Mouse (Mus musculus) monocyte, adult 2 months (primary cell): ENCODE measurements around the gene Gata5.
A peak's percentile ranks its signal among the peaks of the same experiment; 100 is the strongest.

Experiments used
- DNase-seq, 2 experiments: peaks; one replicate each; pipeline ENCODE4 v3.0.0; 2022; ENCODE audit warnings: low spot score in 2 of 2, low read depth in 1 of 2

Gene Gata5

DNA sequence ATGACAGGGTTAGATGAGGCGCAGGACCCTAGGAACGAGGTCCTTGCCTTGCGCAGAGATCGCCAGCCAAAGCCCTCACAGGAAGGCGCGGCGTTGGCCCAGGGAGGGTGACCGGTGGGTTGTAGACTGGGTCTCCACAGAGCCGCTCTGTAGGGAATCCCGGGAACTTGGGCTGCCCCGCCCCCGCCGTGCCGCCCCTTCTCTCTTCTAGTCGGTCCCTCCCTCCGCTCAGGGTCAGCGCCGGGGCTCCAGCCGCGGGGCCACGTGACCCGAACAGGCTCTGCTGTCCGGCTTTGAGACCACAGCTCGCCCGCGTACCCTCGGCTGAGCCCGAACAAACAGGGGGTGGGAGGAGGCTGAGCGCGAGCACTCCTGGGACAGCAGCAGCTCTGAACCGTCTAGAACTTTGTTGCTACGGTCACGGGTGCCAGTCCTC lies at the start of gene Gata5:
Gene Gata5, minus strand, starts transcription at position 149 of the 436 bp plus-strand sequence.
- no peak for DNase-seq

DNA sequence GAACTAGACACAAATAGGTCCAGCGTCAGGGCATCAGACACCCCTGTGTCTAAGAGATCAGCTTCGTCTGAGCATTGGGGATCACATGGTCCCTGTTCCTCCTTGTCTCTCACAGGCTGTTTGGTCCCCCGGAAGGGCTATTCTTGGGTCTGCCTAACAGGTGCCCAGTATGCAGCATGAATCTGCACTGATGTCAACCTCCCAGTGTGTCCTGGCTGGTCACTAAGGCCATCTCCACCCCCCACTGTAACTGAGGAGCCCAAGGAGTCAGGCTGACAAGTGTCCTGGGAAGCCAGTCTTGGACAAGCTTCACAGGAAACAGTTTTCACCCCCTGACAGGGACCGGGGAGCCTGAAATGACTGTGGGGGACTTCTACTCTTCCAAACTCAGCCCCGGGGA lies 42.2 kb upstream of the Gata5 start:
- no peak for DNase-seq

DNA sequence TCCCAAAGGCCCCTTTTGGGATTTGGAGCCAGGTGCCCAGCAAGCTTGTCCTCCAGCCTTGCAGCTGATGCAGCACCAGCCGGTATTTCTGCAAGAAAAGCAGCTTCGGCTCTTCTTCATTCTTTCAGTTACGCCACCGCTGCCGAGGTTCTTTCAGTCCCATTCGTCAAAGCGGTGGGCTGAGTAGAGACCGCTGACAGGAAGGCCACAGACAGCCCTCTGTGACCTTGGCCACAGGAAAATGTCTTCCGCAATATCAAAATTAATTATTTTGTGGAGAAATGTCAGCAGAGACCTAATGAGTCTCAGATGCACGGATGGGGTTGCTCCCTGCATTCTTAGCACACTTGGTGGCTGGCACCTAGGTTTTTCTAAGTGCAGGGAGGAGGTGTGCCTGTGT lies 38.8 kb upstream of the Gata5 start:
- DNase-seq: no peak

DNA sequence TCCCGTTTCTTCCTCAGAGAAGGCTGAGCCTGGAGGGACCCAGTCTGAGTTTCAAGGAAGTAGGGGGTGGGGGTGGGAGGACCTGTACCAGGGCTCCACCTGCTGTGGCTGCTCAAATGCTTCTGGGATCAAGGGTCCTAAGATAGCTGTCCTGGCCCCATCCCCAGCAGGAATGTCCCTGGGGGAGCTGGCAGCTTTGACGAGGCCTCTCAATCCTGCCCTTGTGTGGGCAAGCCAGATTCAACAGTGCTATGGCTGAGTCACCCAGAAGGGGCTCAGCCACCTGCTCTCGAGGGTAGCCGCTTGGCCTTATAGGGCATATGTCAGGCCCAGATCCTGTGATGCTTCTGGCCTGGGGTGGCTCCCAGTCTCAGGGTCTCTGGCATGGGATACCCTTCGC lies 33.9 kb upstream of the Gata5 start:
- DNase-seq: no peak

DNA sequence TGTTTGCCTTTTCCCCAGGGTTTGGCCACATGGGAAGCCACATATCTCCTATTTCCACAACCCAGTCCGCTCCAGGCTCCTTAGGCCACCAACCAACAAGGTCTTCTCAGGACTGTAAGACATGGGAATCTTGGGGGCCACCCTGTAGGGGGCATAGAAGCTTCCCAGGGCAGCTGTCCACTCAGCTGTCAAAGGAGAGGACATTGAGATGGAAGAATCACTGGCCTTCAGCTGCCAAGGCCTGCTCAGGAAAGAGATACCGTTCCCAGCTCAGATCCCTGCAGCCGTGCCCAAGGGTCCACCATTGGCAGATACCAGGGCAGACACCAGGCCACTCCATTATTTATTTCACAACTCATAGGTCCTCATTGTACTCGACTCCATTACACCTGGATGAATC lies 32.9 kb upstream of the Gata5 start:
- no peak for DNase-seq

DNA sequence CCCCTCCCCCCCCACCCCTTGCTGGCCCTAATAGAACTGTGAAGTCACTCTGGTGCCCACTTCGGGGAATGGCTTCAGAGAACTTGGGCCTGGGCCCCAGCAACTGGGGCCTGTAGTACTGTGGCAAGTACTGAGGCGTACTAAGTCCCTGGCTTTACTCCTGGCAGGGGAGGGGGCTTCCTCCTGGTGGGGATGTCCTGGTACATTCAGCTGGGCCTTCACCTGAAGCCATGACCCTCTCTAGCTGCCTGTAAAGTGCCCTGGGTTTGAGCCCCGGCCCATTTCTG lies 28.9 kb upstream of the Gata5 start:
- no peak for DNase-seq

DNA sequence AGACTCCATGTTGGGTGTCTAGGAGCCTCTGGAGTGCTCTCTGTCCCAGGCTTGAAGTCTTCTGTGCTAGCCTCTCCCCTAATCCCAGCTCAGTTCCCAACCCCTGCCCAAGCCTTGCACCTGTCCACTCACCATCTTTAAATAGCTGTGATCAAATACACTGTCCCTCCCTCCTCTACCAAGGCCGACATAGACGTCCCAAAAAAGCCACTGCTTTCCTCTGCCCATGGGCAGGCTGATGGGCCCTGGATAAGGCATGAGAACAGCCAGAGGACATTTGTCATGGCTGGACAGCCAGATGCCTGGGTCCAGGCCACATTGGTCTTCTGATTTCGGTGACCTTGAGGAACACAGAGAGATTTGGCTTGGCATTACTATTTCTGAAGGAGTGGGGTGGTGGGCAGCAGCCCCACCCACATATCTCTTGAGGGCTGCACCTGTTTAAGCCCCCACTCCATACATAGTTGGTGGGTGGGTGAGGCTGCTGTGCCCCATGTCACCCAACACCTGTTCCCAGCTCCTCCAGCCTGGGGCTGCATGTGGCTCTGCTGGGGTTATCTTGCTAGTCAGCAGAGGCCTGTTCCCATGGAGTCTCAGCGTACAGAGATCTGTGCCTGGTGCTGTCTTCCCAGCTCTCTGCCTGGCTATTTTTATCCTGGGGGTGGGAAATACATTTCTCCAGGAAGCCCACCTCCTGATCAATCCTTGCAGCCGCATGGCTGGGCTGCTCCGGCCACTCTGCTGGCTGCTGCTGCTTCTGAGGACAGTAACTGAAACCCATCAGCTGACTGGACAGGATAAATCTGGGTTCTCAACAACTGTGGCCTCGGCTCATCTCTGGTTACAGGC lies 28.3 kb upstream of the Gata5 start:
- DNase-seq: no peak

DNA sequence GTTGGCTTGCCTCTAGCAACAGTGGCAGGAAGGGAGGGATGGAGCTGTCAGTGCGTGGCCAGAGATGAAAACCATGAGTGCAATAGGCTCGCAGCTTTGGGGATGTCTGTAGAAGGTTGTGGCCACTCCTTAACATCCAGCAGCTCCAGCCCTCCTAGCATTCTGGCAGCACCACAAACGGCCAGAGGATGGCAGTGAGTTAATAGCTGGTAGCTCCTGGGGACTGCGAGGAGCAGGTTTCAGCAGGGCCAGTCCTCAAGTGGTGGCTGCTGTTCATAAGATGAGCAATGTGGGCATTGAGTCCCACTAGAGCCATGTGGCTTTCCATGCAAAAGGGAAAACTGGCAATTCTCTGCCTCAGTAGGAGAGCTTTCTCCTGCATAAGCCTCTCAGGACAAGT lies 24.6 kb upstream of the Gata5 start:
- DNase-seq: no peak

DNA sequence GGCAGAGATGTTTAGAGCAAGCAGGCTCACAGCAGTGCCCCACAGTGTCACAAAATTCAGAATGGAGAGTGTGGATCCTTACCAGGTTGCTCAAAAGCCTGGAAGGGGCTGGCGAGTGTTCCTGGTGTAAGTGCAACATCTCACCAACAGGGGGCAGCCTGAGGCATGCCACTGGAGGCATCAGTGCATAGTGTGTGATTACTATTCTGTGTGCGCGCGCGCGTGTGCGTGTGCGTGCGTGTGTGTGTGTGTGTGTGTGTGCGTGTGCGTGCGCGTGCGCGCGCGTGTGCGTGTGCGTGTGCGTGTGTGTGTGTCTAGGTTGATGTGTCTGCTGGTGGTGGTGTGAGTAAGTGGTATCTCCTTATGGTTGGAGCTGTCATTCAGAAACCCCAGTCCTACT lies 18.8 kb upstream of the Gata5 start:
- DNase-seq: no peak

DNA sequence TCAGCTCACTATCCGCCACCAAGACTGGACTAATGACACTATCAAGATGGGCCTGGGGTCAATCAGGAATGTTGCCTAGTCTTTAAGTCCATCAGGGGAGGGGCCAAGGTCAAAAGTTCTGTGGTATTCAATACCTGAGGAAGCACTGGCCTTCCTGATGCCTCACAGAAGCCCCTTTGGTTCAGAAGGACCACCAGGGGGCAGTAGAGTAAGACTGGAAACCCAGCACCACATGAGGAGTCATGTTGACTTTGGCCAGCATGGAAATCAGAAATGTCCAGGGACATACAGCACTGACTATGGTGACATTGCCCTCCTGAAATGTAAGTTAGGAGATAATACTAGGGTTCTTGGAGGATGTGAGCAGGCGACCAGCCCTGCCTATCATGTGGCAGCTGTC lies 16.2 kb upstream of the Gata5 start:
- DNase-seq: no peak

DNA sequence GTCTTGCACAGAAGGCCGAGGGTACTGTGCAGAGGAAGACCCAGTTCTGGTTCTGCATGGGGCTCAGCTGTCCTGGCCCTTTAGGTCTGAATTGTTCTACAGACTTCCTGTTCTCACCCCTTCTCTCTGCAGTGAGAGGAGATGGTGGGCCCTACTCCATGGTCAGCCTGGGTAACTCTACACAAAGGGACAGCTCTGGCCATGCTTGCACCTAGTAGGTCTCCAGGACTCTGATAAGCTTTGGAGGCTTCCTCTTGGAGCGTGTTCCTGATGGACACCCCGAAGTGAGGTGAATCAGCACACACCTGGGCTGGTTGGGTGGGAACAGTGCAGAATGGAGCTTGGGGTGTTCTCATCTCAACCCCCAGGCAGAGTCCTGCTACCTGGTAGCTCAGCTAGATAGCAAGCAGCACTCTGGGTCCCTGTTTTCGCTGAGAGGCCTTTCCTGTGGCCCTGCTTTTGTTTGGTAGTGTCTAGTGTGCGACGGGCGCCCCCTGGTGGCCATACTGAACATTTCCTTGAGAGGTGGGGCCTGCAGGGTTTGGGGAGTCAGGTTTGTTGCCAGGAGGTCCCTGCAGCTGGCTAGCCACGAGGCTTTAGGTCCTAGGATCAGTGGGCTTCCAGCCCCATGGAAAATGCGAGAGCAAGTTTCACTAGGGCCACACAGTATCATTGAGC lies 12.5 kb upstream of the Gata5 start:
- peak; percentile 12 to 51 for DNase-seq

DNA sequence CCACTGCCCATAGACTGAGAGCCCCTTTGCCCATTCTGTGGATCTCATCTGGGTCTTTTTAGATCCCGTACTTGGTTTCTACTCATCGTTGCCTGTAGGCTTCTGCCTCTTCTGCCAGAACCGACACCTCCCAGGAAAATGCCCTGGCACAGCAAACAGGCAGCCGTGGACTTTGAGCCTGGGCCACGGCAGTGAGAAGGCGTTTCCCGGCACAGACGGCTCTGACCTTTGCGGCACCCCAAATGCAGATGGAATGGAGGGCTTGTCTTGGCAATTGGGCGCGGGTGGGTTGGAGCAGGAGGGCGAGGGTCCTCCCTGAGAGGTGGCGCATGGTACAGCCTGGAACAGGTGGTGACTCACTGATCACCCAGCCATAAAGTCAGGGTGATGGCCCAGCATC lies 8.6 kb upstream of the Gata5 start:
- no peak for DNase-seq

DNA sequence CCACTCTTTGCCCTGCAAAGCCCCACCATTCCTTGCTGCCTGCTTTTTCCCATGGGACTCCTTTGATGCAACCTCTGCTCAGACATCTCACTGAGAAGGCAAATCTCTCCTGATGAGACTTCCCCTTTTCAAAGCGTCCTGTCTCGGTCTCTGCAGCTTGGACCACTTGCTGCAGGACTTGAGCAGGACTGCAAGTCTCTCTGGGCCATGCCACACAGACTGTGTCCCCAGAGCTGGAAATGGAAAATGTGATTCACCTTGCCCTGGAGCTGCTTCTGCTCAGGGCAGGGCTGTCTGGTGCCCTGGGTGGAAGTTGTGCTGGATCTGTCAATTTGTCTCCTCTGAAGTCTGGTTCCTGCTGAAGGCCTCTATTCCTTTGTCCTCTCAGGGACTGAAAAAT lies 7.7 kb upstream of the Gata5 start:
- DNase-seq: no peak

DNA sequence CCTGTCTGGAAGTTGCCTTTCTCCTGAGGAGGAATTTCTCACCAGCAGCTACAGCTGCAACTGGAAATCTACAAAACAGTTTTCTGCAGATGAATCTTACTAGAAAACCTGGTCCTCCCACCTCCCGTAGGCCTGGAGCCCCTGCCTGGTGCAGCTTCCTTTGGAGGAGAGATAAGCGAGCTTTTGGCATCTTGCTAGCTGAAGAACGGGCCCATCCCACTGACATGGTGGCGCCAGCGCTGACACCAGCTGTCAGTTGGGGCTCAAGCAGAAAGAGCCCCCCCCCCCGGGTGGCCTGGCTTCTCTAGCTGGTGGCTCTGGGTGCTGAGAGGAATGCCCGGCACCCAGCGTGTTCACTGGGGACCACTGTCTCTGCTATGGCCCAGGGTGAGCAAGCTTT lies 6.7 kb upstream of the Gata5 start:
- no peak for DNase-seq

DNA sequence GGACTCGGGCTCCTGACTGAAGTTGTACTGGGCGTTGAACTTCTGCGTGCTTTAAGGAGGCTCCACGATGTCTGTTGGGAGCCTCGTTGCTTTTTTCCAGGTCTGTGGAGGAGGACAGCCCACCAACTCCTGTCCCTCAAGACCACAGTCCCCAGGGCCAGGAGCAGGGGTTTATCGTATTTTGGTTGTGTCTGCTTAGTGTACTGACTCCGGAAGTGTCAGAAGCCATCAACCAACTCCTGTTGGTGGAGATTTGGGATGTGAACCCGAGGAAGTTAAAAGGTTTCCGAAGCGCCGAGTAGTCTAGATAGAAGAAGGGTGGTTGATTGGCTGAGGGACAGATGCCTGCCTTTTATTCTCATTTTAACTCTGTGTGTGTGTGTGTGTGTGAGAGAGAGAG lies 5.4 kb upstream of the Gata5 start:
- DNase-seq: no peak

DNA sequence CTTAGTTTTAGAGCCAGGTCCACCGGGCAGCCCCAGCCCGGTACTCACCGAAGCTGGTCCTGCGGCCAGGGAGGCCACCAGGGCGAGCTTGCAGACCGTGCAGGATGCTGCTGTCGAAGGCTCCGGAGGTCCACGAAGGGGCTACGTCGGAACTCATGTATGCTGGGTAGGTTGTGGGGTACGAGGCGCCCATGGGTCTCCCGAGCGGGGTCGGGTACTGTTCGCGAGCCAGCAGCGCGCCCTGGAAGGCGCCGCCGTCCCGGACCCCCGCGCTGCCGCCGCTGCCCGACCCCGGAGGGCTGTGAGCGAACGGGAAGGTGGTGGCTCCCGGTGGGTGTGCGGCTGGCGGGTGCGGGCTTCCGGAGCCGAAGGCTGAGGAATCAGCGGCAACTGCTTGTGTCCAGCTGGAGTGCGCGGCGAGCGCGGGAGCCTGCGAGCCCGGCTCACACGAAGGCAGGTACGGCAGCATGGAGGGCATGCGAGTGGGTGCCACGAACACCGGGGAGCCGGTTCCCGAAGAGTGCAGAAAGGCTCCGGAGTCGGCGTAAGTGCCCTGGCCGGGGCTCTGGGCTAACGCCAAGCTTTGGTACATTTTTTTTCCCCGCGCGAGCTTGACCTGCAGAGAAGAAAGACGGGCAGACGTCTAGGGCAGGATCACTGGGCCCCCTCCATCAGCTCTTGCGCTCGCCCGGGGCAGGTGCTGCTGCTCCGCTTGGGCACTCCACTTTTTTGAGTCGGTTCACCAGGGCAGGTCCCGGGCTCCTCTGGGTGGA lies 535 bp downstream of the Gata5 start:
- DNase-seq: no peak

DNA sequence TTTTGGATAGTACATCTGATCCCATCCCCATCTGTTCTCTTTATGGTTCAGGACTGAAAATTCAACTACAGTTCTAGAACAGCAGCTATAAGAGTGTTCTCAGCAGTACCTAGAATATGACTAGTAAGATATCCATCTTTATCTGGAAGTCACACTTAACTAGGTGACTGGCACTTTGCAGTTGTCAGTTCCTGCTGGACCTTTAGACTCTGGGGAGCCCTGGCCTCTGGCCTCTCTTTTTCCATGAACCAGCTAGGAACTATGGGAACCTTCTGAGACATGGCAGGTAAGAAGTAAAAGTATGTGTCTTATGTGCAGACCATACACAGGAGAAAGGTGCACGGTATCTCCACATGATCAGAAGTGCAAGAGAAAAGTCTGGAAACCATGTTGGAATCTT lies 5.0 kb downstream of the Gata5 start:
- no peak for DNase-seq

DNA sequence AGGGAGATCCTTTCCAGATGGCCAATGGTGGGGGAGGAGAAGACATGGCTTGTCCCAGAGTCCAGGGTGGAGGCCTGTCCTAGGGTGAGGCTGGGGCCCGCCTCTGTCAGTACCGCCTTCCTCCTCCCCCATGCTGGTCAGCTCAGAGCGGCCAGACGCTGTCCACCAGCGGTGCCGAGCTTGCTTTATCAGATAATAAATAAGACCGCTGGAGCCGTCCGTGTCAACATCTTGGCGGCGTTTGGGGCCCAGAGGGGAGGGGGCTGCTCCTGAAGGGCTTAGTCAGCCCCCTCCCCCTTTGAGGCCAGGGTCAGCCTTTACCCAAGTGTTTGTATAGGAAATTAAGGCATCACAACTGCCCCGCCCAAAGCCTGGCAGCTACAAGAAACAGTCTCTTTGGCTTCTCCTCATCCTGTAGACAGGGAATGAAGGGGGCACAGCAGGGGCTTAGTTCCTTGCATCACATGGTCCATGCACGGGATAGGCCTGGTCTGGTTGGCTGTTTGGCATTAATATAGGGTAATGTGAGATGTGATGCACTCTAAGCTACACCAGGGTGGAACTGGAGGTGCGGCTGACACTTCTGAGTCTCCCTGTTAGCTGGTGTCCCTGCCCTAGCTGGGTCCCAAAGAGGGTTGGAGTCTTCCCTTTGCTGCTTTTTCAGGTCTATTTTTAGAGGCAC lies 11.7 kb downstream of the Gata5 start:
- no peak for DNase-seq

DNA sequence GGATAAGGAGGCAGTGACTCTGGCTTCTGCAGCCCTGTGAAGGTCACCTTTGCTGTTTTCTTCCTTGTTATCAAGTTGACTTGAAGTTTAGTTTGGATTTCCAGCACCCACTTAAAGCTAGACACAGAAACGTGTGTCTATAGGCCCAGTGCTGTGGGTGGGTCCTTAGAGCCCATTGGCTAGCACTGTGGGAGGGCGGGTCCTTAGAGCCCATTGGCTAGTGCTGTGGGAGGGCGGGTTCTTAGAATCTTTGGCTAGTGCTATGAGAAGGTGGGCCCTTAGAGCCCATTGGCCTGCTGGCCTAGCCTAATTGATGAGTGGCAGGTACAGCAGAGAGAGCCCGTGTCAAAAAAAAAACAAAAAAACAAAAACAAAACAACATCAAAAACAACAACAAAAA lies 14.3 kb downstream of the Gata5 start:
- no peak for DNase-seq

DNA sequence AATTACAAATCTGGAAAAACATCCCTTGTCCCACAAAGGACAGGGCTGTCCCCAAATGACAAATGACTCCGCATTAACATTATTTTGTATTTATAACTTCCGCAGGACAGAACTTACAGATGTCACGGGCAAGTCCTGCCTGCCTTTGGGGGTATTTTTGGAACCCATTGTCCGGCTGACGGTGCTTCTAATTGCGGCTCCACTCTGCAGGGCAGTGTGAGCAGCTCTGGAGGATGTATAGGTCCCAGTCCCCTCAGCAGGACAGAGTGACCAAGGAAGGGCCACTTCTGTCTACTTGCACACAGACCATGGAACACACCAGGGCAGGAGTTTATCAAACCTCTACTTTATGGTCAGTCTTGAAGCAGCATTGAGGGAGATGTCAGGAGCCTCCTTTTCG lies 16.9 kb downstream of the Gata5 start:
- no peak for DNase-seq

DNA sequence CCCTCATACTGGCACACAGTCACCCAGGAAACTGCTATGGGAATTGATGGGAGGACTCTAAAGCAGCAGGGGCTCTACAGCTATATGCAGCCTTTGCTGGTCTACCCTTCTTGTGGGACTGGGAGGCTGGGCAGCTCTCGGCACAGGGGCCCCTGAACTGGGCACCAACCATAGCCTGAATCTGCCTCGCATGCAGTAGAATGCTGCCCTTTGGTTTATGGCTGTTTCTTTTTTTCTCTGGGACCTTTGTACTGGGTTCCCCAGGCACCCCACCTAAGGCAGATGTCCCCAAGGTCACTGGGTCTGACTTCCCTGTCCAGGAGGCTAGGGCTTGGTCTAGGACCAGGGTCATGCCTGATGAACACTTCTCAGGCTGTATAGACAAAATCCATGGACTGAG lies 20.2 kb downstream of the Gata5 start:
- DNase-seq: no peak

DNA sequence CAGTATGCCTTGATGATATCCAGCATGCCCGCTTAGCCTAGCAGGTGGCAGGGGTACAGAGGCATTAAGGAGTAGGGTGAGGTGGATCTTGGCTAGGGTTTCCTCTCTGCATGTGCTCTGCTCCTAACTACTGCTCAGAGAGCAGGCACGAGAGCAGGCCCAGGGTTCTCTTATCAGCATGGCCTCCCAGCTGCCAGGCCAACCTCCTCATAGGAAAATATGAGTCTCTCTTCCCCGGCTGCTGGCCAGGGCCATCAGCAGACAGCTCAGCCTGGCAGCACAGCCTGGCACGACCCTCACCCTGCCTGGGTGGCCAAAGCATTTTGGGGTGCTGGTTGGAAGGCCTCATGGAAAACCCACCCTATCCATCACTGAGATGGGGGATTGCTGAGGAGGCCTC lies 23.4 kb downstream of the Gata5 start:
- DNase-seq: no peak
